Mouse (Mus musculus) embryonic facial prominence, embryonic 12.5 days (tissue): ENCODE data around the gene Tmem8. TPM values are rescaled to one million over a fixed set of nuclear protein-coding genes. Genes with fewer than 3 reads are reported as not detected.
A peak's percentile ranks its signal among the peaks of the same experiment; 100 is the strongest.

Experiments
- ATAC-seq: fragments of 200-750 bp; cut with Nextera tagmentation; 2 replicates; pipeline ENCODE4 v1.8.0; 2017; ENCODE audit not compliant: insufficient number of reproducible peaks, insufficient read depth, low FRiP score, low TSS enrichment
- H3K27ac ChIP-seq: fragments of 300-500 bp; sonication (generic); 2 replicates; pipeline ENCODE4 v1.5.1; 2016; ENCODE audit warnings: mild to moderate bottlenecking
- H3K27me3 ChIP-seq: fragments of 300-500 bp; sonication (generic); 2 replicates; pipeline ENCODE4 v1.6.1; 2016; ENCODE audit warnings: mild to moderate bottlenecking, moderate library complexity
- H3K36me3 ChIP-seq: fragments of 300-500 bp; sonication (generic); 2 replicates; pipeline ENCODE4 v1.6.1; 2016; ENCODE audit warnings: mild to moderate bottlenecking
- H3K4me1 ChIP-seq: fragments of 300-500 bp; sonication (generic); 2 replicates; pipeline ENCODE4 v1.6.1; 2016
- H3K4me2 ChIP-seq: fragments of 300-500 bp; sonication (generic); replicated peaks from 2 replicates; pipeline ENCODE4 v1.6.1; 2016; ENCODE audit warnings: mild to moderate bottlenecking, moderate library complexity
- H3K4me3 ChIP-seq: fragments of 300-500 bp; sonication (generic); 2 replicates; pipeline ENCODE4 v1.5.1; 2016; ENCODE audit warnings: mild to moderate bottlenecking
- H3K9ac ChIP-seq: fragments of 300-500 bp; sonication (generic); 2 replicates; pipeline ENCODE4 v1.6.1; 2016; ENCODE audit warnings: mild to moderate bottlenecking, moderate library complexity
- H3K9me3 ChIP-seq: fragments of 300-500 bp; sonication (generic); 2 replicates; pipeline ENCODE4 v1.6.1; 2016; ENCODE audit warnings: mild to moderate bottlenecking, moderate library complexity
- WGBS: fragments of 180-500 bp; shearing (Covaris S2); methylation state at CpG from one replicate; pipeline ENCODE4 v1.1.7; 2016; 5-methylcytosine and 5-hydroxymethylcytosine counted together
- polyA plus RNA-seq: library from polyadenylated mRNA; unstranded; fragments of >200 nt; fragmentation: Nextera tagmentation; extraction: Ambion mirVana; gene quantifications from 2 replicates; pipeline ENCODE4 v1.2.1, GENCODE M21; 2016

Tmem8 gene
- polyA plus RNA-seq, 1 experiment from 2014 or later: 0.99 TPM

- Histone ChIP-seq H3K27me3 (no peaks in the 10 kb centered on the region), H3K36me3 (peaks cover 53% of the 10 kb centered on the region), H3K4me3 (no peak overlapping the region), H3K9ac (no peak overlapping the region), H3K4me2 (no peak overlapping the region), H3K4me1 (peaks cover 8% of the 10 kb centered on the region), H3K27ac (no peak overlapping the region), H3K9me3 (no peaks in the 10 kb centered on the region)
- 92% methylated on average over 10 of the region's 10 CpGs for WGBS
- no peak for ATAC-seq
These were observed 12.1 kb downstream of the Tmem8 start for GRCm38 (mm10) chr17:26125226-26125625.

- H3K36me3 ChIP-seq: peaks cover 62% of the 10 kb centered on the region
- 83% methylated on average over 18 of the region's 18 CpGs for WGBS
- H3K4me3 ChIP-seq: no peak overlapping the region
- H3K9me3 ChIP-seq: no peaks in the 10 kb centered on the region
- H3K4me1 ChIP-seq: no peaks in the 10 kb centered on the region
- ATAC-seq: no peak
- no peak overlapping the region for H3K9ac ChIP-seq
- no peaks in the 10 kb centered on the region for H3K27me3 ChIP-seq
- H3K4me2 ChIP-seq: no peak overlapping the region
- H3K27ac ChIP-seq: no peak overlapping the region
These were observed 18.1 kb downstream of the Tmem8 start for GRCm38 (mm10) chr17:26131062-26131732.

- no peak for ATAC-seq
- H3K27ac ChIP-seq: no peak overlapping the region
- no peak overlapping the region for H3K4me2 ChIP-seq
- H3K36me3 ChIP-seq: peaks cover 52% of the 10 kb centered on the region
- no peaks in the 10 kb centered on the region for H3K9me3 ChIP-seq
- no peak overlapping the region for H3K9ac ChIP-seq
- WGBS: 89% methylated on average over 18 of the region's 18 CpGs
- H3K27me3 ChIP-seq: no peaks in the 10 kb centered on the region
- H3K4me3 ChIP-seq: no peak overlapping the region
- H3K4me1 ChIP-seq: no peaks in the 10 kb centered on the region
These were observed 19.1 kb downstream of the Tmem8 start for GRCm38 (mm10) chr17:26131856-26132853.

- 85% methylated on average over 11 of the region's 11 CpGs for WGBS
- Histone ChIP-seq H3K9me3 (no peaks in the 10 kb centered on the region), H3K36me3 (peaks cover 3% of the 10 kb centered on the region; the same call in 1 of the 2 replicates), H3K27ac (no peak overlapping the region), H3K4me2 (no peak overlapping the region), H3K27me3 (no peaks in the 10 kb centered on the region), H3K4me3 (no peak overlapping the region), H3K9ac (no peak overlapping the region), H3K4me1 (peaks cover 18% of the 10 kb centered on the region)
- ATAC-seq: no peak
These were observed 24.1 kb downstream of the Tmem8 start for GRCm38 (mm10) chr17:26137106-26137750.

GRCm38 (mm10) chr17:26137751-26138130 is 24.6 kb downstream of the Tmem8 start:
- Histone ChIP-seq H3K4me3 (peak overlapping the region; percentile 77), H3K4me2 (peak overlapping the region; percentile 71), H3K9me3 (no peaks in the 10 kb centered on the region), H3K4me1 (peaks cover 18% of the 10 kb centered on the region), H3K27ac (peak overlapping the region; percentile 95; the same call in 1 of the 2 replicates), H3K36me3 (peaks cover 5% of the 10 kb centered on the region), H3K27me3 (no peaks in the 10 kb centered on the region), H3K9ac (peak overlapping the region; percentile 97; the same call in 1 of the 2 replicates)
- ATAC-seq: no peak
- WGBS: 73% methylated on average over 2 of the region's 2 CpGs

GRCm38 (mm10) chr17:26138239-26138836 is 25.2 kb downstream of the Tmem8 start, which contains the start of gene Axin1:
Gene Axin1 (plus strand): TSS chr17:26138688.
- Histone ChIP-seq H3K4me1 (peaks cover 18% of the 10 kb centered on the region), H3K27me3 (no peaks in the 10 kb centered on the region), H3K4me3 (peak within 1 kb of the TSS; percentile 77), H3K4me2 (peak within 1 kb of the TSS; percentile 71), H3K36me3 (peaks cover 11% of the 10 kb centered on the region), H3K27ac (peak within 1 kb of the TSS; percentile 95), H3K9me3 (no peaks in the 10 kb centered on the region), H3K9ac (peak within 1 kb of the TSS; percentile 97)
- 2% methylated on average over 42 of the region's 42 CpGs for WGBS
- ATAC-seq: peak; percentile 98

GRCm38 (mm10) chr17:26138901-26139381 is 25.8 kb downstream of the Tmem8 start:
- Histone ChIP-seq H3K27ac (peak overlapping the region; percentile 95), H3K4me1 (peaks cover 18% of the 10 kb centered on the region), H3K4me3 (peak overlapping the region; percentile 77), H3K9ac (peak overlapping the region; percentile 97), H3K36me3 (peaks cover 16% of the 10 kb centered on the region), H3K9me3 (no peaks in the 10 kb centered on the region), H3K27me3 (no peaks in the 10 kb centered on the region), H3K4me2 (peak overlapping the region; percentile 71)
- peak; percentile 48 for ATAC-seq
- under 1% methylated on average over 55 of the region's 58 CpGs for WGBS

GRCm38 (mm10) chr17:26142796-26143195 is 29.7 kb downstream of the Tmem8 start:
- H3K27ac ChIP-seq: no peak overlapping the region
- no peak overlapping the region for H3K4me3 ChIP-seq
- peaks cover 18% of the 10 kb centered on the region for H3K4me1 ChIP-seq
- no peaks in the 10 kb centered on the region for H3K9me3 ChIP-seq
- H3K4me2 ChIP-seq: no peak overlapping the region
- no peak for ATAC-seq
- H3K9ac ChIP-seq: no peak overlapping the region
- peaks cover 38% of the 10 kb centered on the region for H3K36me3 ChIP-seq
- H3K27me3 ChIP-seq: no peaks in the 10 kb centered on the region
- 80% methylated on average over 4 of the region's 4 CpGs for WGBS

GRCm38 (mm10) chr17:26143386-26143785 is 30.3 kb downstream of the Tmem8 start:
- no peaks in the 10 kb centered on the region for H3K9me3 ChIP-seq
- no peak overlapping the region for H3K4me2 ChIP-seq
- 93% methylated on average over 5 of the region's 5 CpGs for WGBS
- no peak overlapping the region for H3K9ac ChIP-seq
- peaks cover 43% of the 10 kb centered on the region for H3K36me3 ChIP-seq
- no peaks in the 10 kb centered on the region for H3K27me3 ChIP-seq
- H3K4me1 ChIP-seq: peaks cover 18% of the 10 kb centered on the region
- no peak overlapping the region for H3K27ac ChIP-seq
- H3K4me3 ChIP-seq: no peak overlapping the region
- no peak for ATAC-seq

- Histone ChIP-seq H3K9ac (no peak overlapping the region), H3K4me1 (no peaks in the 10 kb centered on the region), H3K27ac (no peak overlapping the region), H3K9me3 (no peaks in the 10 kb centered on the region), H3K27me3 (no peaks in the 10 kb centered on the region), H3K4me2 (no peak overlapping the region), H3K4me3 (no peak overlapping the region), H3K36me3 (peaks cover 71% of the 10 kb centered on the region)
- 80% methylated on average over 2 of the region's 2 CpGs for WGBS
- no peak for ATAC-seq
These were observed 36.0 kb downstream of the Tmem8 start for GRCm38 (mm10) chr17:26149056-26149455.
